Mouse (Mus musculus) liver, adult (tissue): Measurements from ENCODE around the gene Aspdh.

Experiments
- GATA4 ChIP-seq: IDR thresholded peaks from 2 replicates; pipeline ENCODE4 v1.6.1; 2014; ENCODE audit warnings: mild to moderate bottlenecking, low read length; ENCODE audit not compliant: insufficient replicate concordance

Gene Aspdh

GRCm38 (mm10) chr7:44441648-44442109 is 23.5 kb upstream of the Aspdh start:
- no peak for TF ChIP-seq GATA4

- no peak for TF ChIP-seq GATA4
Measured at GRCm38 (mm10) chr7:44442407-44442821, 22.8 kb upstream of the Aspdh start.

GRCm38 (mm10) chr7:44443268-44444173 is 21.7 kb upstream of the Aspdh start:
- no peak for TF ChIP-seq GATA4

- TF ChIP-seq GATA4 = no peak
Measured at GRCm38 (mm10) chr7:44444886-44445527, 20.2 kb upstream of the Aspdh start.

GRCm38 (mm10) chr7:44445528-44445923 is 19.7 kb upstream of the Aspdh start:
- TF ChIP-seq GATA4 = no peak

GRCm38 (mm10) chr7:44446070-44446855 is 18.9 kb upstream of the Aspdh start:
- TF ChIP-seq GATA4 = no peak

GRCm38 (mm10) chr7:44453256-44453655 is 11.9 kb upstream of the Aspdh start:
- TF ChIP-seq GATA4 = no peak

- no peak for TF ChIP-seq GATA4
Measured at GRCm38 (mm10) chr7:44456302-44456701, 8.9 kb upstream of the Aspdh start.

- TF ChIP-seq GATA4 = no peak
Measured at GRCm38 (mm10) chr7:44460067-44460466, 5.1 kb upstream of the Aspdh start.

GRCm38 (mm10) chr7:44460767-44461502 is 4.3 kb upstream of the Aspdh start:
- TF ChIP-seq GATA4 = no peak

GRCm38 (mm10) chr7:44461503-44462217 is 3.5 kb upstream of the Aspdh start:
- TF ChIP-seq GATA4 = no peak

GRCm38 (mm10) chr7:44462218-44463055 is 2.8 kb upstream of the Aspdh start:
- no peak for TF ChIP-seq GATA4

GRCm38 (mm10) chr7:44463056-44463425 is 2.1 kb upstream of the Aspdh start:
- TF ChIP-seq GATA4 = no peak

GRCm38 (mm10) chr7:44463556-44464225 is 1.5 kb upstream of the Aspdh start:
- TF ChIP-seq GATA4 = no peak
